Mouse (Mus musculus) thymus, adult 2 months (tissue): Measurements from ENCODE around the gene Tpo. TPM values are rescaled to one million over a fixed set of nuclear protein-coding genes. Genes with fewer than 3 reads are reported as not detected.
A peak's percentile ranks its signal among the peaks of the same experiment; 100 is the strongest.

Experiments
- DNase-seq: peaks from one replicate; pipeline ENCODE4 v3.0.0; 2021
- H3K27ac ChIP-seq: fragments of 200-500 bp; 2 replicates; pipeline ENCODE4 v1.5.1; 2012; ENCODE audit warnings: low read length, control low read depth; ENCODE audit not compliant: control insufficient read depth, insufficient read depth
- H3K27me3 ChIP-seq: fragments of 200-500 bp; 2 replicates; pipeline ENCODE4 v1.6.1; 2012; ENCODE audit warnings: mild to moderate bottlenecking, low read length, moderate library complexity, mixed read lengths; ENCODE audit not compliant: control insufficient read depth, insufficient read depth
- H3K36me3 ChIP-seq: fragments of 200-500 bp; 2 replicates; pipeline ENCODE4 v1.6.1; 2012; ENCODE audit warnings: mild to moderate bottlenecking, low read length, moderate library complexity; ENCODE audit not compliant: control insufficient read depth, insufficient read depth
- H3K4me1 ChIP-seq: fragments of 200-500 bp; replicated peaks from 2 replicates; pipeline ENCODE4 v1.6.1; 2012; ENCODE audit warnings: low read length; ENCODE audit not compliant: control insufficient read depth, insufficient read depth
- H3K4me3 ChIP-seq: fragments of 200-500 bp; 2 replicates; pipeline ENCODE4 v1.5.1; 2012; ENCODE audit warnings: mild to moderate bottlenecking, low read length, control low read depth, moderate library complexity; ENCODE audit not compliant: control insufficient read depth, insufficient read depth
- CTCF ChIP-seq: fragments of 200-500 bp; IDR thresholded peaks from 2 replicates; pipeline ENCODE4 v1.5.1; 2012; ENCODE audit warnings: mild to moderate bottlenecking, control low read depth, low read length, moderate library complexity, borderline replicate concordance; ENCODE audit not compliant: control insufficient read depth, poor library complexity, insufficient read depth; ENCODE audit errors: extremely low read depth
- POLR2A ChIP-seq: fragments of 200-500 bp; IDR thresholded peaks from 2 replicates; pipeline ENCODE4 v1.6.1; 2012; ENCODE audit warnings: mild to moderate bottlenecking, low read length, control low read depth, moderate library complexity; ENCODE audit not compliant: control insufficient read depth, poor library complexity, insufficient read depth; ENCODE audit errors: extremely low read depth
- WGBS: fragments of 180-500 bp; shearing (Covaris S2); methylation state at CpG from one replicate; pipeline ENCODE4 v1.1.7; 2018; 5-methylcytosine and 5-hydroxymethylcytosine counted together
- polyA plus RNA-seq: library from polyadenylated mRNA; depleted of rRNA; stranded (reverse); fragments of >200 nt; gene quantifications from 2 replicates; pipeline ENCODE4 v1.2.3, GENCODE M21; 2012

Gene Tpo
- polyA plus RNA-seq, 1 experiment, result 0.12 TPM

DNA sequence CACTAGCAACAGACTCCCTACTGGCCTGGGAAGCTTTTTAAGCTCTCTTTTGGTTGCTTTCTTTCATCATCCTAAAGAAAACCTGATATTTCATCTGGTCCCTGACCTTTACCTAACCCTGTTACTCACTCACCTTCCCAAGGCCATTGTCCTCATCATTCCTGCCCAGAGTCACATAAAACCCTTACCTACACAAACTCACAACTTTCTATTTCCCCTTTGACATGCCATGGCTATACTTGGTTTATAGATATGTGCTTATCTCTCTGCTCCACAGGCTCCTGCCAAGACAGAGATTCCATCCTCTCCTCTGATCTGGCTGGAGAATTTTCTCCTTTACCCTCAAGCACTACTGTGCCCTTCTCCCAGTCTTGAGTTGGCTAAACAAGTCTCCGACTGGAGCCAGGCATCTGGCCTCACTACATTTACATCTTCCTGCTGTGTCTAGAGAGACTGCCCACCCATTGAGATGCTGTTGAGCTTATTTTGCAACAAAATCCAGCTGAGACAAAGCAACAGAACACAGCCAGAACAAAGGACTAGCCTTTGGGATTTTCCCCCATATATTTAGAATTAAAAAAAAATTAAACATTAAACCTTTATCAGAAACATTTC, 70.8 kb downstream of the Tpo start:
- Histone ChIP-seq H3K27me3 (no peaks in the 10 kb centered on the region), H3K4me1 (no peaks in the 10 kb centered on the region), H3K4me3 (no peak overlapping the region), H3K27ac (no peak overlapping the region), H3K36me3 (no peaks in the 10 kb centered on the region)
- DNase-seq, result no peak
- no peak for TF ChIP-seq POLR2A
- TF ChIP-seq CTCF, result no peak
- 44% methylated on average over 1 of the region's 1 CpGs for WGBS

- TF ChIP-seq CTCF (no peak), POLR2A (no peak)
- 65% methylated on average over 6 of the region's 6 CpGs for WGBS
- no peak overlapping the region for H3K27ac ChIP-seq
Measured at GRCm38 (mm10) chr12:30058044-30058443, 74.4 kb downstream of the Tpo start.

GRCm38 (mm10) chr12:30054761-30055540, 77.5 kb downstream of the Tpo start:
- no peak for TF ChIP-seq POLR2A
- TF ChIP-seq CTCF, result no peak
- H3K4me1 ChIP-seq, result no peaks in the 10 kb centered on the region
- H3K27me3 ChIP-seq, result no peaks in the 10 kb centered on the region
- no peaks in the 10 kb centered on the region for H3K36me3 ChIP-seq
- no peak overlapping the region for H3K27ac ChIP-seq
- 89% methylated on average over 11 of the region's 11 CpGs for WGBS
- no peak overlapping the region for H3K4me3 ChIP-seq
- DNase-seq, result no peak

More at GRCm38 (mm10) chr12:30058044-30058443, 74.4 kb downstream of the Tpo start:
- Histone ChIP-seq H3K27me3 (no peaks in the 10 kb centered on the region), H3K4me1 (no peaks in the 10 kb centered on the region), H3K4me3 (no peak overlapping the region), H3K36me3 (no peaks in the 10 kb centered on the region)
- no peak for DNase-seq

- Histone ChIP-seq H3K27ac (no peak overlapping the region), H3K36me3 (no peaks in the 10 kb centered on the region), H3K4me1 (no peaks in the 10 kb centered on the region), H3K27me3 (no peaks in the 10 kb centered on the region), H3K4me3 (no peak overlapping the region)
- 26% methylated on average over 4 of the region's 4 CpGs for WGBS
- DNase-seq, result peak; percentile 5
- TF ChIP-seq CTCF (no peak), POLR2A (no peak)
Measured at GRCm38 (mm10) chr12:30050235-30050634, 82.2 kb downstream of the Tpo start.

- H3K27me3 ChIP-seq, result no peaks in the 10 kb centered on the region
- no peaks in the 10 kb centered on the region for H3K36me3 ChIP-seq
- H3K4me3 ChIP-seq, result no peak overlapping the region
- H3K27ac ChIP-seq, result no peak overlapping the region
- 73% methylated on average over 9 of the region's 9 CpGs for WGBS
- H3K4me1 ChIP-seq, result no peaks in the 10 kb centered on the region
- no peak for TF ChIP-seq POLR2A
- TF ChIP-seq CTCF, result no peak
- no peak for DNase-seq
Measured at GRCm38 (mm10) chr12:30049818-30050217, 82.6 kb downstream of the Tpo start.

- Histone ChIP-seq H3K4me3 (no peak overlapping the region), H3K36me3 (no peaks in the 10 kb centered on the region), H3K4me1 (no peaks in the 10 kb centered on the region), H3K27me3 (no peaks in the 10 kb centered on the region), H3K27ac (no peak overlapping the region)
- TF ChIP-seq POLR2A (no peak), CTCF (no peak)
- DNase-seq, result no peak
- 90% methylated on average over 5 of the region's 6 CpGs for WGBS
Measured at GRCm38 (mm10) chr12:30048848-30049247, 83.6 kb downstream of the Tpo start.
